In the genomic region with DNA sequence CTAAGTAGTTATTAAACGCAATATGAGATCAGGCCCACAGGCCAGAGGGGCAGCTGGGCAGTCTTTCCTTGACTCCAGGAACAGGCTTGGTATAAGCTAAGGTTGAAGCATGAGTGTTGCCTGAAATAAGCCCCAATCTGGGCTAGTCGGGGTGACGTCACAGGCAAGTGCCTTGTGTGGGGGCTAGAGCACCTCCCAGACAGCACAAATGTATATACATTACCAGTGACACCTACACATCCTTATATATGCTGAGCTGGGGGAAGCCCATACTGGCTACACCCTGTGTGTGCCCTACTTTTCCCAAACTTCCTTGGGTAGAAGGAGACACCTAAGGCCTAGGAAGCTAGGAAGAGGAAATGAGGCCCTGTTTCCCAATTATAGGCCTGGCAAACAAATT, we compare ENCODE assay signal across 17 mouse cellular contexts. TPM values are rescaled to one million over a fixed set of nuclear protein-coding genes. Genes with fewer than 3 reads are reported as not detected.
DNase-seq lines count a peak whose midpoint lies in the region; ATAC-seq and TF ChIP-seq lines count a peak whose summit lies in the region.
"Had no signal": no experiment of that assay in that cellular context is flagged by ENCODE, and none has a peak within 500 bp of the region (broad histone marks: within the 10 kb centered on the region; RNA-seq: fewer than 3 reads in every experiment).

No protein-coding gene starts in this region.

- H3K4me3 ChIP-seq in heart, embryonic 10.5 days: no peak overlapping the region
- H3K4me3 ChIP-seq in lung, adult 2 months (replicated peaks; ENCODE audit: extremely low read depth, low read depth, low read length): no peak overlapping the region
- H3K4me3 ChIP-seq in stomach, postnatal 0 days (ENCODE audit: low read depth, low read length): no peak overlapping the region
- H3K4me3 ChIP-seq: forebrain, embryonic 15.5 days; hindbrain, embryonic 12.5 days; intestine, embryonic 15.5 days; midbrain, embryonic 15.5 days; stomach, embryonic 15.5 days had no signal

- no peak for TF ChIP-seq POLR2A in lung, adult 2 months (IDR thresholded peaks at IDR 0.05; ENCODE audit: borderline replicate concordance, extremely low read depth, low read depth, low read length)

- no peak for TF ChIP-seq EP300 in stomach, postnatal 0 days (optimal IDR thresholded peaks at IDR 0.05)

- no peak overlapping the region for H3K9ac ChIP-seq in stomach, postnatal 0 days (ENCODE audit: low read length)
- H3K9ac ChIP-seq: forebrain, embryonic 15.5 days; hindbrain, embryonic 12.5 days; intestine, embryonic 15.5 days; midbrain, embryonic 15.5 days; stomach, embryonic 15.5 days had no signal

- no peak overlapping the region for H3K27ac ChIP-seq in heart, embryonic 10.5 days
- peak overlapping the region; percentile 41; the same call in 1 of the 2 replicates for H3K27ac ChIP-seq in stomach, postnatal 0 days (replicated peaks)
- H3K27ac ChIP-seq: forebrain, embryonic 15.5 days; hindbrain, embryonic 12.5 days; intestine, embryonic 15.5 days; kidney, postnatal 0 days; midbrain, embryonic 15.5 days; stomach, embryonic 15.5 days had no signal

- no peak for ATAC-seq in stomach, postnatal 0 days (ENCODE audit: low FRiP score, low TSS enrichment)
- ATAC-seq: forebrain, embryonic 15.5 days; intestine, embryonic 15.5 days; midbrain, embryonic 15.5 days had no signal

- H3K4me2 ChIP-seq in stomach, postnatal 0 days (replicated peaks; ENCODE audit: low read depth): no peak overlapping the region
- H3K4me2 ChIP-seq: forebrain, embryonic 15.5 days; hindbrain, embryonic 12.5 days; intestine, embryonic 15.5 days; midbrain, embryonic 15.5 days; stomach, embryonic 15.5 days had no signal

- no peaks in the 10 kb centered on the region for H3K27me3 ChIP-seq in heart, embryonic 10.5 days (ENCODE audit: insufficient read depth, poor library complexity, severe bottlenecking)
- no peaks in the 10 kb centered on the region for H3K27me3 ChIP-seq in stomach, postnatal 0 days (ENCODE audit: control insufficient read depth, insufficient read depth, low read length)
- H3K27me3 ChIP-seq: forebrain, embryonic 15.5 days; hindbrain, embryonic 12.5 days; intestine, embryonic 15.5 days; midbrain, embryonic 15.5 days; stomach, embryonic 15.5 days had no signal

- H3K9me3 ChIP-seq in heart, embryonic 10.5 days: no peaks in the 10 kb centered on the region
- no peaks in the 10 kb centered on the region for H3K9me3 ChIP-seq in stomach, postnatal 0 days (ENCODE audit: control insufficient read depth, low read length)
- H3K9me3 ChIP-seq: forebrain, embryonic 15.5 days; G1E; hindbrain, embryonic 12.5 days; intestine, embryonic 15.5 days; midbrain, embryonic 15.5 days; stomach, embryonic 15.5 days had no signal

- peaks cover 15% of the 10 kb centered on the region for H3K36me3 ChIP-seq in heart, embryonic 10.5 days
- H3K36me3 ChIP-seq in stomach, postnatal 0 days (ENCODE audit: control insufficient read depth, insufficient read depth, low read length): 0 out of 2 replicates have a peak, but pooled peaks cover 2% of the 10 kb centered on the region

- intact Hi-C loops in heart, postnatal 10 days (cut with DNase I): no loop called here

- no peak for TF ChIP-seq CTCF in lung, adult 2 months (IDR thresholded peaks at IDR 0.05; ENCODE audit: insufficient read depth, low read length)
- no peak for TF ChIP-seq CTCF in stomach, postnatal 0 days (IDR thresholded peaks at IDR 0.05; ENCODE audit: low read depth)

- peaks cover 37% of the 10 kb centered on the region for H3K4me1 ChIP-seq in heart, embryonic 10.5 days
- H3K4me1 ChIP-seq in lung, adult 2 months (ENCODE audit: control insufficient read depth, insufficient read depth, low read length): peaks cover 10% of the 10 kb centered on the region
- 0 out of 2 replicates have a peak, but pooled peaks cover 7% of the 10 kb centered on the region for H3K4me1 ChIP-seq in stomach, postnatal 0 days (replicated peaks; ENCODE audit: control insufficient read depth, insufficient read depth)

- 89% methylated on average over 3 of the region's 3 CpGs for WGBS in heart, embryonic 10.5 days
- 87% methylated on average over 3 of the region's 3 CpGs for WGBS in lung, adult 2 months
- WGBS in stomach, postnatal 0 days: 93% methylated on average over 3 of the region's 3 CpGs

- DNase-seq in heart, embryonic 10.5 days (ENCODE audit: low spot score): peak; percentile 52
- no peak for DNase-seq in heart, postnatal 10 days
- peak; percentile 16 for DNase-seq in lung, adult 2 months
- no peak for DNase-seq in lung, postnatal 10 days
- DNase-seq in frontal cortex, postnatal 36 days (ENCODE audit: low spot score in 2 of 2): peak; percentile 54 to 73
- peak; percentile 10 for DNase-seq in stomach, postnatal 0 days (ENCODE audit: low spot score)
- no peak for DNase-seq in yolk sac, embryonic 10.5 days (ENCODE audit: low spot score)
- DNase-seq: cerebellum, adult 18-20 months; gastrocnemius, postnatal 25 days; spleen, adult 18-20 months had no signal

RNA-seq across cellular contexts. Expression of a gene that starts 2.1 kb away (rescaled TPM):
- 37.5 and 44.9 TPM in 2 replicates for polyA plus RNA-seq in heart, embryonic 10.5 days (2016; fragmentation: Nextera tagmentation; extraction: Ambion mirVana)
- 10 to 100 TPM; 97.2 to 99.0 TPM for total RNA-seq in heart, postnatal 10 days (2021)
- 127 and 135 TPM in 2 replicates for polyA plus RNA-seq in lung, adult 2 months (2012; rRNA removed)
- 11.4 and 11.5 TPM in 2 replicates for polyA plus RNA-seq in stomach, postnatal 0 days (2015; fragmentation: Nextera tagmentation; extraction: Ambion mirVana)

Comparison
In these comparisons a context has a peak if more than half of its experiments do, and no peak if none do; other contexts are left out.
1. DNase-seq: peak in heart, embryonic 10.5 days (single experiment), lung, adult 2 months (single experiment), frontal cortex, postnatal 36 days (2 of 2) and stomach, postnatal 0 days (single experiment); none in heart, postnatal 10 days (0 of 2), lung, postnatal 10 days (single experiment) and yolk sac, embryonic 10.5 days (single experiment).